Mouse (Mus musculus): ENCODE measurements around the gene Tbc1d10c. TPM values are rescaled to one million over a fixed set of nuclear protein-coding genes. Genes with fewer than 3 reads are reported as not detected.
A peak's percentile ranks its signal among the peaks of the same experiment; 100 is the strongest.

Tbc1d10c gene
- polyA plus RNA-seq, 1 experiment from 2014 or later: 4.0 TPM

DNA sequence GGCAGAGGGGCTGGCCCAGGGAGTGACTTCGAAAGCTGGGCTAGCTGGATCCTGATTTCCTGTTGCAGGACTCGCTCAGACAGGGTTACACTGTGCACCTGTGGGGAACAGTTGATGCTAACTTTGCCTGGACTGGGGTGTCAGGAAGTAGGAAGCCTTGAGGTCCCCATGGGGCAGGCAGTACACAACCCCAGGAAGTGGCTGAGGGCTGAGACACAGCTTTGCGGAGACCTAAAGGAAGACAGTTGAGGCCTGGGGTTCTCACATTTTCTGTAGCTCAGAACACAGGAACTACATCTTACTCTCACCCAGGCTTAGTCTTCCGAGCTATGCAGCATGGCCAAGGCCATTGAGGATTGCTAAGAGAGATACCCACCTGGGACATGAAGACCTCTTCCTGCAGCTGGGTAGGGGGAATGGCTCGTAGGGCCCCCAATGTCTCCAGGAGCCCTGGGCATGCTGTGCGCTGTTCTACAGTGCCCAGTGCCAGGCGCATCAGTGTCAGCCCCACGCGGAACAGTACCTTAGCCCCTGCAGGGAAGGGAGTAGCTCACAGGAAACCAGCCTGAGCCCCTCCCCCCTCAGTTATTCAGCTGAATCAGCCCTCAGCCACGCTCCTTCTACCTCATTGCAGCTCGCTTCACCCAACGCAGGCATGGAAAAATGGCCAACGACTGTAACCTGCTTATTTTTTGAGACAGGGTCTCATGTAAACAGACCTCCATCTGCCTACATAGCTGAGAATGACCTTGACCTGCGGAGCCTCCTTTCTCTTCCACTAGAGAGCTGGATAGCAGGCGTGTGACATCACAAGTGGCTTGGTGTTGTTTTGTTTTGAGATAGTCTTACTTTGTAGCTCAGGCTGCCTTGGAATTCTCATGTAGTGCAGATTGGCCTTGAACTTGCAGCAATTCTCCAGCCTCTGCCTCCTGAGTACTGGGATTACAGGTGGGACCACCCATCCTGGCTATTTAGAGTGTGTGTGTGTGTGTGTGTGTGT, 5.8 kb downstream of the Tbc1d10c start:
- 0 out of 2 replicates have a peak, but pooled peaks have one; percentile 20 for ATAC-seq (ENCODE audit: insufficient read depth, low FRiP score, low read depth)
- H3K27ac ChIP-seq: no peak overlapping the region
- 40% methylated on average over 15 of the region's 15 CpGs for WGBS
- H3K27me3 ChIP-seq (replicated peaks): no peaks in the 10 kb centered on the region
- peaks cover 19% of the 10 kb centered on the region for H3K4me1 ChIP-seq
- no peak overlapping the region for H3K4me2 ChIP-seq
- no peak overlapping the region for H3K9ac ChIP-seq
- no peak overlapping the region for H3K4me3 ChIP-seq (replicated peaks)
- no peaks in the 10 kb centered on the region for H3K36me3 ChIP-seq
- no peaks in the 10 kb centered on the region for H3K9me3 ChIP-seq

DNA sequence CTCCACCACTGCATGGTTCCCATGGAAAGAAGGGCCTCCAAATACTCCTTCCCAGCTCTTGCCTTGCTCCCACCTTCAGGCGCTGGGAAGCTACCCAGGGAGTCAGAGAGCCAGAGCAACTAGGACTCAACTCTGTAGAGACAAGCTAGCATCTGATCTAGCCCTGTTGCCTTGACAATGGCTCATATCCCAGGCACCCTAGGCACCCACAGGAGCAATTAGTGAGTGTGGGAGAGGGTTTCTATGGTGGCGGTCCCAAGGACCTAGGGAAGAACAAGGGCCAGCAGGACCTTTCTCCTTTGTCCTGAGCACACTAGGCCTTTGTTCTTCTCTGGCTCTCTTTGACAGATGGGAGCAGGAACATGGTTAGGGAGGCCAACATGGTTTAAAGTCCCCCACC, 7.4 kb downstream of the Tbc1d10c start:
- H3K9me3 ChIP-seq: no peaks in the 10 kb centered on the region
- H3K27ac ChIP-seq: no peak overlapping the region
- H3K4me3 ChIP-seq (replicated peaks): no peak overlapping the region
- no peak overlapping the region for H3K9ac ChIP-seq
- H3K4me1 ChIP-seq: peaks cover 19% of the 10 kb centered on the region
- H3K36me3 ChIP-seq: no peaks in the 10 kb centered on the region
- ATAC-seq (ENCODE audit: insufficient read depth, low FRiP score, low read depth): no peak
- H3K27me3 ChIP-seq (replicated peaks): no peaks in the 10 kb centered on the region
- no peak overlapping the region for H3K4me2 ChIP-seq
- WGBS: 85% methylated on average over 2 of the region's 2 CpGs

DNA sequence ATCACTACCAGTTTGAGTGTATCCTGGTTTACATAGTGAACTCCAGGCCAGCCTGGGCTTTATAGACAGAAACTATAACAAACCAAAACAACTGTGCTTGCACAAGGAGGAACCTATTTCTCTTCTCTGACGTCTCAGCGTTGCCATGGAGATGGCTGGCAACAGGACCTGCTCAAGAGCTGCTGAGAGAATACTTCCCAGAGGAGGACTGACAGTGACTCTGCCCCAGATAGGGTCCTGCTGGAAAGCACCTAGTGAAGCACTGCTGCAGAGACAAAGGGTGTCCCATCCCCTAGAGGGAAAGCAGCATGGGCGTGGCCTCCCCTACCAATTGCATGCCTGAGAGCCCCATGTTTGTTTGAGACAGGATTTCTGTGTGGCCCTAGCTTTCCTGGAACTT, 9.2 kb downstream of the Tbc1d10c start:
- no peak overlapping the region for H3K9ac ChIP-seq
- H3K9me3 ChIP-seq: no peaks in the 10 kb centered on the region
- H3K4me1 ChIP-seq: peaks cover 19% of the 10 kb centered on the region
- no peaks in the 10 kb centered on the region for H3K36me3 ChIP-seq
- no peak overlapping the region for H3K4me3 ChIP-seq (replicated peaks)
- no peak for ATAC-seq (ENCODE audit: insufficient read depth, low FRiP score, low read depth)
- WGBS: 33% methylated on average over 3 of the region's 3 CpGs
- no peaks in the 10 kb centered on the region for H3K27me3 ChIP-seq (replicated peaks)
- H3K27ac ChIP-seq: no peak overlapping the region
- no peak overlapping the region for H3K4me2 ChIP-seq

DNA sequence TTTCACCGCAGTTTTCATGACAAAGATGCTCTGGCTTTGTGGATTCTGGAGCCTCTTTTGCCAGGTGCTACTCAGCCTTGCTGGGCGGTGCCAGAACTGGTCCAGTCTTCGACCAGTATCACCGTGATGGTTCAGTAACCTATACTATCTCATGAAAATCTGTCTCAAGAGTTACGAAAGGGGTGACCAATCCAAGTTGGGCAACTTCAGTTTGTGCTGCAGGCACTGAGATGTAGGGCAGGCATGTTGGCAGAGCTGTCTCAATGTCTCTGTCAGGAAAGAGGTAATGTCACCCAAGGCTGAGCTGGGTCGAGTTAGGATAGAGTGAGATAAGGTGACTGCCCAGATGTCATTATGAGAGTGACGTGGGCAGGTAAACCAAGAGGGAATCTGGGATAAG, 10.7 kb downstream of the Tbc1d10c start:
- Histone ChIP-seq H3K36me3 (no peaks in the 10 kb centered on the region), H3K27me3 (replicated peaks) (no peaks in the 10 kb centered on the region), H3K4me1 (peaks cover 21% of the 10 kb centered on the region), H3K27ac (no peak overlapping the region), H3K9ac (no peak overlapping the region), H3K4me3 (replicated peaks) (no peak overlapping the region), H3K9me3 (no peaks in the 10 kb centered on the region), H3K4me2 (no peak overlapping the region)
- WGBS: 89% methylated on average over 7 of the region's 7 CpGs
- ATAC-seq (ENCODE audit: insufficient read depth, low FRiP score, low read depth): no peak

DNA sequence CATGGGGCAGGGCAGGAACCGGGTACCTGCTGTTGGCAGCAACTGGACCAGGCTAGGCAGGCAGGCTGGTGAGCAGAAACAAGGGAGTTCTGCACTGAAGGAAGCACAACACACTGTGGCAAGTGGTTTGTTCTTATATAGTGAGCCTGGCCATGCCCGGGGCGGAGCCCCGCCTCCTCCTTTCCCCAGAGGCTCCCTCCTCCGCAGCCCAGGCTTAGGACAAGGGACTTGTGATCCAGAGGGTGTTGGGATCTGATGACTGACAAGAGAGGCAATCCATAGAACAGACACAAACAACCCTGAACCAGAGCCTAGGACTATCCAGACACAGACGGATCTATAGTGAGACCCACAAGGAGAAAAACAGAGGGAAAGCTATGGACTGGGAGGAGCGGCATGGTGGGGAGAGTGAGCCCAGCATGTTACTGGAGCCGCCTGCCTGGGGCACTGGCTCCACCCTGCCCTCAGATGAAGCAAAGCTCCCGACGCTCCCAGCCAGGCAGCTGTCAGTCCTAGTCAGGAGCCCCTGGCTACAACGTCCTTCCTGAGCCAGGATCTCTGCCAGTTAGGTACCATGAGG, 15.6 kb downstream of the Tbc1d10c start, which contains the start of gene Carns1:
Gene Carns1, minus strand, starts transcription at position 112 of the 580 bp plus-strand sequence.
- Histone ChIP-seq H3K4me2 (peak within 1 kb of the TSS; percentile 35), H3K27me3 (replicated peaks) (no peaks in the 10 kb centered on the region), H3K9ac (no peak within 1 kb of the TSS), H3K27ac (no peak within 1 kb of the TSS), H3K4me3 (replicated peaks) (no peak within 1 kb of the TSS), H3K4me1 (peaks cover 10% of the 10 kb centered on the region; the same call in 1 of the 2 replicates), H3K36me3 (no peaks in the 10 kb centered on the region), H3K9me3 (no peaks in the 10 kb centered on the region)
- 6% methylated on average over 11 of the region's 11 CpGs for WGBS
- ATAC-seq (ENCODE audit: insufficient read depth, low FRiP score, low read depth): peak; percentile 51; the same call in 1 of the 2 replicates

DNA sequence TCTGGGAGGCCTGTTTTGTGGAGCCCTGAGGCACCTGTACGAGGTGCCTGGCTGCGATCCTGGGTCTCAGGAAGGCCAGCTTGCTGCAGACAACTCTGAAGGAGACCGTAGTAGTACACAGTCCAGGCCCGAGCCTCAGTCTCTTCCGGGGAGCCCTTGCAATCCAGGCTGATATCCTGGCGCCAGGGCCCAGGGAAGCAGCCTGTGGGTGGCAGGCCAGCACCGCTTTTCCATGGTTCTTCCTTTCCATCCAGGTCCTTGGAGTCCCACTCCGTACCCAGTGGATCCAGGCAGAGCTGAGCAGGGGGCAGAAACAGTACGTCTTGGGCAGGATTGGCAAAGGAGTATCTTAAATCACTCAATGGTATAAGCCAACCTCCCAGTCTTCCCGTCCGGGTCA, 18.2 kb downstream of the Tbc1d10c start:
- Histone ChIP-seq H3K27me3 (replicated peaks) (no peaks in the 10 kb centered on the region), H3K4me2 (no peak overlapping the region), H3K27ac (no peak overlapping the region), H3K4me3 (replicated peaks) (no peak overlapping the region), H3K9ac (no peak overlapping the region), H3K36me3 (no peaks in the 10 kb centered on the region), H3K4me1 (peaks cover 18% of the 10 kb centered on the region), H3K9me3 (no peaks in the 10 kb centered on the region)
- 65% methylated on average over 11 of the region's 11 CpGs for WGBS
- ATAC-seq (ENCODE audit: insufficient read depth, low FRiP score, low read depth): no peak

DNA sequence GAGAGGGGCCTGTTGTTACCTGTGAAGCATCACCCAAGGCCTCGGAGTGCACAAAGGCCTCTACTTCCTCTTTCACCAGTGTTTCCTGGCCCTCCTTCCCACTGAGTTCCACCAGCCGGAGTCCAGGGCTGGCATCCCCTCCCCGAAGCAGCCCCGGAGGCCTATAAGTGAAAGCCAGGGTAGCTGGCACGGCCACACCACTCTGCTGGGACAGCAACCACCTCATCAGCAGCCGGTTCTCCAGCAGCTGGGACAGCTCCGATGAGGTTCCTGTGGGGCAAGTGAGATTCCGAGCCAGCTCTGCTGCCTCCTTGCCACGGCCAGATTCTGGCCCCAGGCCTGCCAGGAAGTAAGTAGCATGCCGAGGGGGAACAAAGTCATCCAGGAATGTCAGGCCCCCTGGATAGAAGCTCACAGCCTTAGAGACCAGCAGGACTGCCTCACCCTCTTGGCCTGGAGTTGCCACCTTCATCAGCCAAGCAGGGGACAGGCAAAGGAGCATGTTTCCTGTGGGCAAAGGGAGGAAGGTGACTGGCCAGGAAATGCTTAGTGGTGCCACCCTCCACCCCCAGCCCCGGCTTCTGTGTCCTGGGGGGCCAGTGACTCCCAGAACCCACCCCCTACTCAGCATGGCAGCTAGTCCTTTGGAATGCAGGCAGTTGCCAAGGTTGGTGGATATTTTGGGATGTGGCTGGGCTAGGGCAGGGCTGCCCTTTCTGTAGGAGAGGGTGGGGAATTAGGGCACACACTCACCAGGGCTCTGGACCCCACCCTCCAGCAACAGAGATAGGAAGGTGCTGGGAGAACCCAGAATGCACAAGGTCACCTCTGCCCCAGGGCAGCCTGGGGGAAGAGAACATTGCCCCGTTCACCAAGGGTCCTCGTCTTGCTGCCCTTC, 19.4 kb downstream of the Tbc1d10c start:
- Histone ChIP-seq H3K4me3 (replicated peaks) (no peak overlapping the region), H3K4me1 (peaks cover 18% of the 10 kb centered on the region), H3K9me3 (no peaks in the 10 kb centered on the region), H3K27me3 (replicated peaks) (no peaks in the 10 kb centered on the region), H3K27ac (no peak overlapping the region), H3K4me2 (no peak overlapping the region), H3K36me3 (no peaks in the 10 kb centered on the region), H3K9ac (no peak overlapping the region)
- WGBS: 67% methylated on average over 13 of the region's 13 CpGs
- ATAC-seq (ENCODE audit: insufficient read depth, low FRiP score, low read depth): no peak

DNA sequence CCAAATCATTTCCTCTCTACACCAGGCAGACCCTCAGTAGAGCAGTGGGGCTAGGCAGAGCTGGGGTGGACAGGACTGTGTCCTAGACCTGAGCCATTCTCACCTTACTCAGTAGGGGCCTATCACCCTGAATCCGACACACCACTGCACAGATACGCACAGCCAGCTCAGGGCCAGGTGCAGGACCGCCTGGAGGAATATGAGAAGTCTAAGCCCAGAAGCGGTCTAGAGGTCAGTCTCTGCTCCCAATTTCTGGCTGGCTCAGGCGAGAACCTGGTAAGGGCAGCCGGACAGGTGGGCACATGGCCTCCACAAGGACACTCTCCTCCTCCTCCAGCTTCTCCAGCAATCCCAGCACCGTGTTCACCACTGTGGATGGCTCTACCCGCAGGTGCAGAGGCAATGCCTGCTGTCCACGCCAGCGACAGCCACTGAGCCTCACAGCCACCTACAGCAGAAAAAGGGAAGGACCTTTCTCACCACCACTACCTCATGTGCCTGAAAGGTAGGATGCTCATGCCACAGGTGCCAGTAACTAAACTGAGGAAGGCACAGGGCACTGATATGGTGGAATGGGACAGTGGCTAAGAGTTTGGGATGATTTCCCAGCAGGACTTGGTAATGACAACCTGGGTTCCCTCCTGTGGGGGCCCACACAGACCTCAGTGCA, 20.2 kb downstream of the Tbc1d10c start:
- ATAC-seq (ENCODE audit: insufficient read depth, low FRiP score, low read depth): no peak
- WGBS: 85% methylated on average over 10 of the region's 10 CpGs
- H3K27me3 ChIP-seq (replicated peaks): no peaks in the 10 kb centered on the region
- no peak overlapping the region for H3K4me2 ChIP-seq
- peaks cover 16% of the 10 kb centered on the region for H3K4me1 ChIP-seq
- H3K9ac ChIP-seq: no peak overlapping the region
- H3K4me3 ChIP-seq (replicated peaks): no peak overlapping the region
- H3K27ac ChIP-seq: no peak overlapping the region
- no peaks in the 10 kb centered on the region for H3K36me3 ChIP-seq
- H3K9me3 ChIP-seq: no peaks in the 10 kb centered on the region

DNA sequence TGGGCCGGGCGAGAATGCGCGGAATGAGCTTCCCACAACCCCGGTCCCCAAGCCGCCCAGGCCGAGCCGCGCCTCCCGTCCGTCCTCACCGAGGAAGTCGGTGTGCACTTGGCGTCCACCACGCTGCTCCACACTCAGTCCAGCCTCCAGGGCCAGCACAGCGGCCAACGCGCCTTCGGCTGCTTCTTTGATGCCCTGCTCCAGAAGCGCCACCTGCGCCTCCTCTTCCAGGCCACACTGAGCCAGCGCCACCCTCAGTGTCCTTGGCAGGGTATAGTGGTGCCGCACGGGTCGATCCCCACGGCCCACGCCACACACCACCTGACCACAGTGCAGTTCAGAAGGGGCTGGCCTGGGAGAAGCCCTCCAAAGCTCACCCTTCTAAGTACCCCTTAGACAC, 21.3 kb downstream of the Tbc1d10c start:
- Histone ChIP-seq H3K27ac (peak overlapping the region; percentile 91), H3K4me3 (replicated peaks) (peak overlapping the region; percentile 51), H3K4me1 (peaks cover 13% of the 10 kb centered on the region), H3K9ac (peak overlapping the region; percentile 82), H3K9me3 (no peaks in the 10 kb centered on the region), H3K27me3 (replicated peaks) (no peaks in the 10 kb centered on the region), H3K4me2 (peak overlapping the region; percentile 84), H3K36me3 (no peaks in the 10 kb centered on the region)
- peak; percentile 48 for ATAC-seq (ENCODE audit: insufficient read depth, low FRiP score, low read depth)
- 5% methylated on average over 27 of the region's 27 CpGs for WGBS

DNA sequence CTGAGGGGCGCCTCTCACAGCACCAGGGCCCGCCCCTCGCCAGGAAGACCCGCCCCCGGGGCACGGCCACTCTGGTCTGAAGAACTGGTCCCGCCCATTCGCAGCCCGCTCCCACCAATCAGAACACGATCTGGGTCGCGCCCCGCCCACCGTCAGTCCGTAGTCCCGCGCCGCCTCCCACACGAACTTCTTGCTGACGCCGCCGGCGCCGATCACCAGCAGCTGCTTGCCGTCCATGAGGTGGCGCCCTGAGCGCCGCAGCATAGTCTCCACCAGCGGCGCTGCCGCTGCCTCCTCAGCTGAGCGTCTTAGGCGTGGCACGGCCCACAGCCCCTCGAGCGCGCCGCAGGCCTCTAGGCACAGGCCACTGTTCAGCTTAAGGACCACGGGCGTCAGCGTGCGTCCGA, 21.7 kb downstream of the Tbc1d10c start:
- no peaks in the 10 kb centered on the region for H3K27me3 ChIP-seq (replicated peaks)
- H3K4me3 ChIP-seq (replicated peaks): peak overlapping the region; percentile 51
- peak overlapping the region; percentile 82 for H3K9ac ChIP-seq
- no peaks in the 10 kb centered on the region for H3K9me3 ChIP-seq
- peak overlapping the region; percentile 91 for H3K27ac ChIP-seq
- ATAC-seq (ENCODE audit: insufficient read depth, low FRiP score, low read depth): peak; percentile 93
- H3K4me2 ChIP-seq: peak overlapping the region; percentile 84
- peaks cover 13% of the 10 kb centered on the region for H3K4me1 ChIP-seq
- WGBS: under 1% methylated on average over 43 of the region's 43 CpGs
- H3K36me3 ChIP-seq: no peaks in the 10 kb centered on the region

Measured in stomach, embryonic 15.5 days (tissue).